Mouse (Mus musculus) myocyte (in vitro differentiated cells): ENCODE measurements around the gene Batf3. TPM values are rescaled to one million over a fixed set of nuclear protein-coding genes. Genes with fewer than 3 reads are reported as not detected.

Source experiments
- H3K27me3 ChIP-seq: one replicate; pipeline ENCODE4 v1.6.1; 2011; ENCODE audit not compliant: control insufficient read depth, insufficient read depth, insufficient read length
- H3K36me3 ChIP-seq: one replicate; pipeline ENCODE4 v1.6.1; 2011; ENCODE audit not compliant: control insufficient read depth, insufficient read depth
- H3K4me2 ChIP-seq: one replicate; pipeline ENCODE4 v1.6.1; 2011; ENCODE audit warnings: low read depth, control low read depth
- H3K4me3 ChIP-seq: one replicate; pipeline ENCODE4 v1.5.1; 2011; ENCODE audit warnings: mild to moderate bottlenecking, control low read depth, moderate library complexity
- H3K79me2 ChIP-seq: one replicate; pipeline ENCODE4 v1.6.1; 2011; ENCODE audit not compliant: control insufficient read depth, insufficient read depth
- H3ac ChIP-seq: one replicate; pipeline ENCODE4 v1.6.1; 2011; ENCODE audit not compliant: control insufficient read depth, insufficient read length
- CEBPB ChIP-seq: IDR thresholded peaks from 2 replicates; pipeline ENCODE4 v1.6.1; 2011; ENCODE audit warnings: mild to moderate bottlenecking, moderate library complexity; ENCODE audit not compliant: poor library complexity, insufficient read depth, severe bottlenecking
- E2F4 ChIP-seq: IDR thresholded peaks from one replicate; pipeline ENCODE4 v1.6.1; 2011; ENCODE audit warnings: mild to moderate bottlenecking, control low read depth, moderate library complexity; ENCODE audit not compliant: insufficient read depth
- MAX ChIP-seq: IDR thresholded peaks from one replicate; pipeline ENCODE4 v1.6.1; 2011; ENCODE audit warnings: low read depth, mild to moderate bottlenecking, control low read depth
- MYOD1 ChIP-seq, 3 experiments: IDR thresholded peaks; one replicate each; pipeline ENCODE4 v1.6.1; 2011; ENCODE audit warnings: control low read depth in 2 of 3, low read depth in 2 of 3, mild to moderate bottlenecking in 2 of 3, moderate library complexity in 1 of 3; ENCODE audit not compliant: insufficient read length in 2 of 3, control insufficient read depth in 1 of 3
- MYOG ChIP-seq, 3 experiments: IDR thresholded peaks; one replicate each; pipeline ENCODE4 v1.6.1; 2011; ENCODE audit warnings: control low read depth in 2 of 3, low read depth in 2 of 3, mild to moderate bottlenecking in 2 of 3; ENCODE audit not compliant: insufficient read length in 2 of 3, control insufficient read depth in 1 of 3, insufficient read depth in 1 of 3
- POLR2A ChIP-seq: IDR thresholded peaks from one replicate; pipeline ENCODE4 v1.6.1; 2011; ENCODE audit warnings: low read depth, mild to moderate bottlenecking, control low read depth, moderate library complexity; ENCODE audit not compliant: insufficient read length
- POLR2AphosphoS2 ChIP-seq: IDR thresholded peaks from one replicate; pipeline ENCODE4 v1.6.1; 2011; ENCODE audit warnings: low read depth, control low read depth; ENCODE audit not compliant: insufficient read length
- REST ChIP-seq: IDR thresholded peaks from one replicate; pipeline ENCODE4 v1.6.1; 2011; ENCODE audit warnings: mild to moderate bottlenecking, control low read depth, moderate library complexity; ENCODE audit not compliant: insufficient read depth, insufficient read length
- SRF ChIP-seq: IDR thresholded peaks from one replicate; pipeline ENCODE4 v1.6.1; 2011; ENCODE audit warnings: low read depth; ENCODE audit not compliant: control insufficient read depth, insufficient read length
- TCF12 ChIP-seq: IDR thresholded peaks from one replicate; pipeline ENCODE4 v1.6.1; 2011; ENCODE audit warnings: mild to moderate bottlenecking, control low read depth; ENCODE audit not compliant: poor library complexity, insufficient read depth, severe bottlenecking
- TCF3 ChIP-seq: IDR thresholded peaks from one replicate; pipeline ENCODE4 v1.6.1; 2011; ENCODE audit warnings: low read depth, control low read depth; ENCODE audit not compliant: insufficient read length
- USF1 ChIP-seq: IDR thresholded peaks from one replicate; pipeline ENCODE4 v1.6.1; 2011; ENCODE audit warnings: low read depth, mild to moderate bottlenecking, control low read depth, moderate library complexity
- polyA plus RNA-seq: library from polyadenylated mRNA; unstranded; fragments of >200 nt; fragmentation: generic; extraction: Trizol; gene quantifications from one replicate; pipeline ENCODE4 v1.2.1, GENCODE M21; 2012; ENCODE audit warnings: missing spikeins

Gene Batf3
- polyA plus RNA-seq, 1 experiment, result 0.07 TPM

DNA sequence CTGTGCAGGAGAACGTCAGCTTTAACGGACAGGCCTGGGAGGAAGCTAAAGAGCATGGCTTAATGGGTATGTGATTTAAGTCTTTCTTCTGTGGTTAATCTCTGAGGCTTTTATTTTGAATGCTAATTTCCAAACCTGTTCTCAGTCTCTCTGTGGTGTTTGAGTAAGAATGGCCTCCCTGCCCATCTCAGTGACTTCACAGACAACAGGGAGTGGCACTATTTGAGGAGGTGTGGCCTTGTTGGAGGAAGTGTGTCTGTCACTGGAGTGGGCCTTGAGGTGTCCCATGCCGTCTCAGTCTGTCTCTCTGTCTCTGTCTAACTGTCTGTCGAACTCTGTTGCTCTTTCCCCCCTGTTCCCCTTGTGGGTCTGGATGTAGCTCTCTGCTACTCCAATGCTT, 32.5 kb upstream of the Batf3 start:
- Histone ChIP-seq H3K36me3 (peaks cover 10% of the 10 kb centered on the region), H3ac (no peak overlapping the region), H3K79me2 (peaks cover 30% of the 10 kb centered on the region), H3K4me2 (no peak overlapping the region), H3K4me3 (no peak overlapping the region), H3K27me3 (no peaks in the 10 kb centered on the region)
- TF ChIP-seq POLR2A (no peak), CEBPB (no peak), MAX (no peak), USF1 (no peak), MYOG (IDR thresholded peaks at IDR 0.05; ENCODE audit: control insufficient read depth in 1 of 3, insufficient read depth in 1 of 3, insufficient read length in 2 of 3, low read depth in 2 of 3) (no peak), REST (no peak), TCF3 (no peak), TCF12 (no peak), SRF (no peak), E2F4 (no peak), POLR2AphosphoS2 (no peak), MYOD1 (IDR thresholded peaks at IDR 0.05; ENCODE audit: control insufficient read depth in 1 of 3, insufficient read length in 2 of 3, low read depth in 2 of 3) (no peak)

DNA sequence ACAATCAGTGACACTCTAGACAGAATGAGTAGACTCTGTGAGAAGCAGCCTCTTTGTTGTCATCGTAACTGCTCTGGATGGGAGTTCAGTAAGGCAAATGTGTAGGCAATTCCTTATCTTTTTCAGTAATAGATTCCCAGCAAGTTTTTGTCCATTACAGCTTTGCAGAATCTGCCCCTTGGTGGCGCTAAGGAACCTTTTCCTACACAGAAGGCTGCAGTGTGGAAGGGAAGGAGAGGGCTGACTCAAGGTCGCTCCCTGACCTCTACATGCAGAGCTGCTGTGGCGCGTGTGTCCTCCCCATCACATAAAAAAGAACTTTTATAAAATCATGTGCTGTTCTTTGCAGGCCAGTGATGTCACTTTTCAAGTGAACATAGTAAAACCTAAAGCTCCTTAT, 29.3 kb upstream of the Batf3 start:
- peaks cover 13% of the 10 kb centered on the region for H3K36me3 ChIP-seq
- no peak overlapping the region for H3K4me3 ChIP-seq
- H3K79me2 ChIP-seq, result peaks cover 27% of the 10 kb centered on the region
- H3K27me3 ChIP-seq, result no peaks in the 10 kb centered on the region
- TF ChIP-seq CEBPB, result no peak
- no peak for TF ChIP-seq TCF3
- TF ChIP-seq POLR2AphosphoS2, result no peak
- TF ChIP-seq MYOG (IDR thresholded peaks at IDR 0.05; ENCODE audit: control insufficient read depth in 1 of 3, insufficient read depth in 1 of 3, insufficient read length in 2 of 3, low read depth in 2 of 3), result no peak
- no peak for TF ChIP-seq MAX
- TF ChIP-seq MYOD1 (IDR thresholded peaks at IDR 0.05; ENCODE audit: control insufficient read depth in 1 of 3, insufficient read length in 2 of 3, low read depth in 2 of 3), result no peak
- no peak for TF ChIP-seq POLR2A
- no peak for TF ChIP-seq E2F4
- no peak for TF ChIP-seq SRF
- TF ChIP-seq REST, result no peak
- TF ChIP-seq USF1, result no peak
- no peak for TF ChIP-seq TCF12
- no peak overlapping the region for H3K4me2 ChIP-seq
- H3ac ChIP-seq, result no peak overlapping the region

DNA sequence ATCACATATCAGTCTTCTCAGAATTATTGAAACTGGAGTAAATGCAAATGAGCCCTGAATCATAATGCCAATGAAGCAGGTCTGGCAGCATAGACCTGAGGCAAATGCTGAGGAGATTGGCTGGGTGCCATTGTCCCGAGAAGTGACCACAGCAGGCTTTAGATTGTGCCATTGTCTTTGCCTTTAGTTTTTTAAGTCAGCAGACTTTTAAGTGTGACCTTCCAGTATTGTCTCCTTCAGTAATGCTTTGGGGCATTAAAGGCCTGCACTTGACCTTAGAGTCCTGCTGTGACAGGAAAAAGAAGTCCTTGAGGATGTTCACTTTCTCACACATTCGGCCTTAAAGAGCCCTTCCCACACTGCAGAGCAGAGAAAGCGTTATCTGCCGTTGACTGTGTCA, 27.4 kb upstream of the Batf3 start:
- H3K4me3 ChIP-seq, result no peak overlapping the region
- H3K36me3 ChIP-seq, result peaks cover 13% of the 10 kb centered on the region
- H3K27me3 ChIP-seq, result no peaks in the 10 kb centered on the region
- peaks cover 9% of the 10 kb centered on the region for H3K79me2 ChIP-seq
- H3K4me2 ChIP-seq, result no peak overlapping the region
- TF ChIP-seq MYOG (IDR thresholded peaks at IDR 0.05; ENCODE audit: control insufficient read depth in 1 of 3, insufficient read depth in 1 of 3, insufficient read length in 2 of 3, low read depth in 2 of 3) (no peak), USF1 (no peak), E2F4 (no peak), TCF12 (no peak), POLR2AphosphoS2 (no peak), CEBPB (no peak), REST (no peak), TCF3 (no peak), MAX (no peak), SRF (no peak), MYOD1 (IDR thresholded peaks at IDR 0.05; ENCODE audit: control insufficient read depth in 1 of 3, insufficient read length in 2 of 3, low read depth in 2 of 3) (no peak), POLR2A (no peak)
- no peak overlapping the region for H3ac ChIP-seq

DNA sequence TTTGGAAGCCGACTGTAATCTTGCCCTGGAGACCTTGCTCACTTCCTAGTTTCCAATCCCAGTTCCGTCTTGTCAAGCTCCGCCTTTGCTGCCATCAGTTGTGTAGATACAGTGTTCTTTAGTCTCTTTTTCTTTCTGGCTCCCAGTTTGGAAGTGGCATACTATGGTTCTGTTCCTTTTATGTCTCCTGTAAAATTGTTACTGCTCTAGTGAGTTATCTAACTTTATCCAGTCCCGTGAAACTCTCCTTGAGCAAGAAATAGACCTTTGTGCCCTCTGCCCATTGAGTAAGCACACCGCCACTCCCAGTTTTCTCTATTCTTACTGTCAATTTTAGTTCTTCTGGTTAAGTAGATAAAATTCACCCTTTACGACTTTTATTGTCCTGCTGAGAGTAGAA, 26.0 kb upstream of the Batf3 start:
- H3ac ChIP-seq, result no peak overlapping the region
- no peaks in the 10 kb centered on the region for H3K27me3 ChIP-seq
- H3K4me2 ChIP-seq, result no peak overlapping the region
- no peak for TF ChIP-seq POLR2A
- TF ChIP-seq USF1, result no peak
- TF ChIP-seq MYOG (IDR thresholded peaks at IDR 0.05; ENCODE audit: control insufficient read depth in 1 of 3, insufficient read depth in 1 of 3, insufficient read length in 2 of 3, low read depth in 2 of 3), result no peak
- TF ChIP-seq POLR2AphosphoS2, result no peak
- no peak for TF ChIP-seq TCF3
- TF ChIP-seq TCF12, result no peak
- TF ChIP-seq CEBPB, result no peak
- no peak overlapping the region for H3K4me3 ChIP-seq
- H3K79me2 ChIP-seq, result peaks cover 6% of the 10 kb centered on the region
- peaks cover 13% of the 10 kb centered on the region for H3K36me3 ChIP-seq

DNA sequence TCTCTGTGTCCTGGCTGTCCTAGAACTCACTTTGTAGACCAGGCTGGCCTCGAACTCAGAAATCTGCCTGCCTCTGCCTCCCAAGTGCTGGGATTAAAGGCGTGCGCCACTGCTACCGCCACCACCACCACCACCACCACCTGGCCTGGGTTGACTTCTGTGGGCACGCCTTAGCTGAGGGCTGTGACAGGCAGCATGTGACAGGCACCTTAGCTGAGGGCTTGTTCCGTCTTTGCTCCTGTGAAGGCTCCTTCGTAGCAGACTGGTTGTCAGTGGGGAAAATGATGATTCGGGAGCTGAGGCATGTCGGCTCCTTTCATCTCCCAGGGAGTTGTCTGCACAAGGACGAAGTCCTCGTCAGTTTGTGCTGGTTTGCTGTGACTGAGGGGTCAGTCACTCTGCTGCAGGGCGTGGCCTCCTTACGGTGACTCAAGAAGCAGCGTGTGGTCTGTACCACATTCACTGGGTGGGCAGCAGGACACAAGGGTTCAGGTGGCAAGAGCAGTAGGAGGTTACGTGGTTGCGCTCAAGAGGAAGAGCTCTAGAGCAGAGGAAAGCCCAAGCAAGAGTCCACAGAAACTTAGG, 25.2 kb upstream of the Batf3 start:
- H3K4me3 ChIP-seq, result no peak overlapping the region
- no peak overlapping the region for H3K4me2 ChIP-seq
- no peak overlapping the region for H3ac ChIP-seq
- H3K79me2 ChIP-seq, result peaks cover 4% of the 10 kb centered on the region
- H3K27me3 ChIP-seq, result no peaks in the 10 kb centered on the region
- TF ChIP-seq POLR2A, result no peak
- no peak for TF ChIP-seq CEBPB
- no peak for TF ChIP-seq MYOD1 (IDR thresholded peaks at IDR 0.05; ENCODE audit: control insufficient read depth in 1 of 3, insufficient read length in 2 of 3, low read depth in 2 of 3)
- TF ChIP-seq USF1, result no peak
- no peak for TF ChIP-seq POLR2AphosphoS2
- no peak for TF ChIP-seq TCF12
- no peak for TF ChIP-seq REST
- no peak for TF ChIP-seq E2F4
- no peak for TF ChIP-seq SRF
- no peak for TF ChIP-seq MYOG (IDR thresholded peaks at IDR 0.05; ENCODE audit: control insufficient read depth in 1 of 3, insufficient read depth in 1 of 3, insufficient read length in 2 of 3, low read depth in 2 of 3)
- no peak for TF ChIP-seq MAX
- no peak for TF ChIP-seq TCF3
- H3K36me3 ChIP-seq, result peaks cover 15% of the 10 kb centered on the region
